Mouse (Mus musculus): ENCODE results near the gene Pak2. TPM values are rescaled to one million over a fixed set of nuclear protein-coding genes. Genes with fewer than 3 reads are reported as not detected.
A peak's percentile ranks its signal among the peaks of the same experiment; 100 is the strongest.

The Pak2 gene
- polyA plus RNA-seq (2012; rRNA removed), result 6.9 and 7.3 TPM in 2 replicates

DNA sequence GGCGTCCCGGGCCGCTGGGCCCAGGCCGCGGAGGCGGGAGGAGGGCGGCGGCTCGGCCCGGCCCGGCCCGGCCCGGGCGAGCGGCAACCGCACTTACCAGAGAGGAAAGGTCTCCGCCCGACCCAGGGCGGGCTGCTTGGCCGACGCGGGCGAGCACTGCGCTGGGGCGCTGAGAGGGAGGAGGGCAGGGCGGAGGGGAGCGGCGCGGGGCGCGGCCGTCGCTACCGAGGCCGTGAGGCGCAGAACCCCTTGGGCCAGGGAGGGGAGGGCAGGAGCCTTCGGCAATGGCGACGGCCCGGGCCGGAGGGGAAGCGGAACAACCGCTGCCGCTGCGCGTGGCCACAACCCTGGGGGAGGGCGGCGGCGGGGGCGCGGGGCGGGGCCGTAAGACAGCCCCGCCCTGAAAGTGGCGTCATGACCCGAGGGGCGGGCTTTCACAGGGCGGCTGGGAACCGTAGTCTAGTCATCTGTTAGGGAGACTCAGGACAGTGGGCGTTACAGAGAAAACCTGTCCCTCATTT, at the start of gene Pak2:
Gene Pak2, minus strand, starts transcription at position 352 of the 521 bp plus-strand sequence.
- Histone ChIP-seq H3K4me3 (ENCODE audit: control insufficient read depth, low read depth, low read length) (peak within 1 kb of the TSS; percentile 98), H3K27ac (ENCODE audit: control insufficient read depth, insufficient read depth, low read depth, low read length) (peak within 1 kb of the TSS; percentile 98), H3K27me3 (ENCODE audit: control insufficient read depth, insufficient read depth, low read length) (no peaks in the 10 kb centered on the region), H3K36me3 (ENCODE audit: control insufficient read depth, insufficient read depth, low read length) (no peaks in the 10 kb centered on the region), H3K4me1 (ENCODE audit: control insufficient read depth, insufficient read depth, low read length) (peaks cover 5% of the 10 kb centered on the region)
- peak; percentile 93 for TF ChIP-seq POLR2A (IDR thresholded peaks at IDR 0.05; ENCODE audit: control insufficient read depth, low read depth, low read length)
- no peak for TF ChIP-seq CTCF (IDR thresholded peaks at IDR 0.05; ENCODE audit: control insufficient read depth, insufficient read depth, insufficient replicate concordance, low read depth, low read length)

- TF ChIP-seq POLR2A (IDR thresholded peaks at IDR 0.05; ENCODE audit: control insufficient read depth, low read depth, low read length) (no peak), CTCF (IDR thresholded peaks at IDR 0.05; ENCODE audit: control insufficient read depth, insufficient read depth, insufficient replicate concordance, low read depth, low read length) (no peak)
- no peak overlapping the region for H3K4me3 ChIP-seq (ENCODE audit: control insufficient read depth, low read depth, low read length)
- H3K27ac ChIP-seq (ENCODE audit: control insufficient read depth, insufficient read depth, low read depth, low read length), result no peak overlapping the region
- no peaks in the 10 kb centered on the region for H3K27me3 ChIP-seq (ENCODE audit: control insufficient read depth, insufficient read depth, low read length)
- H3K36me3 ChIP-seq (ENCODE audit: control insufficient read depth, insufficient read depth, low read length), result no peaks in the 10 kb centered on the region
- H3K4me1 ChIP-seq (ENCODE audit: control insufficient read depth, insufficient read depth, low read length), result peaks cover 12% of the 10 kb centered on the region
Observed at GRCm38 (mm10) chr16:32127046-32127445, 47.9 kb upstream of the Pak2 start.

GRCm38 (mm10) chr16:32125364-32125763, 46.2 kb upstream of the Pak2 start:
- TF ChIP-seq POLR2A (IDR thresholded peaks at IDR 0.05; ENCODE audit: control insufficient read depth, low read depth, low read length) (no peak), CTCF (IDR thresholded peaks at IDR 0.05; ENCODE audit: control insufficient read depth, insufficient read depth, insufficient replicate concordance, low read depth, low read length) (no peak)
- Histone ChIP-seq H3K27ac (ENCODE audit: control insufficient read depth, insufficient read depth, low read depth, low read length) (no peak overlapping the region), H3K27me3 (ENCODE audit: control insufficient read depth, insufficient read depth, low read length) (no peaks in the 10 kb centered on the region), H3K4me1 (ENCODE audit: control insufficient read depth, insufficient read depth, low read length) (peaks cover 10% of the 10 kb centered on the region), H3K4me3 (ENCODE audit: control insufficient read depth, low read depth, low read length) (no peak overlapping the region), H3K36me3 (ENCODE audit: control insufficient read depth, insufficient read depth, low read length) (no peaks in the 10 kb centered on the region)

- TF ChIP-seq POLR2A (IDR thresholded peaks at IDR 0.05; ENCODE audit: control insufficient read depth, low read depth, low read length), result no peak
- TF ChIP-seq CTCF (IDR thresholded peaks at IDR 0.05; ENCODE audit: control insufficient read depth, insufficient read depth, insufficient replicate concordance, low read depth, low read length), result no peak
- no peak overlapping the region for H3K4me3 ChIP-seq (ENCODE audit: control insufficient read depth, low read depth, low read length)
- H3K27me3 ChIP-seq (ENCODE audit: control insufficient read depth, insufficient read depth, low read length), result no peaks in the 10 kb centered on the region
- H3K4me1 ChIP-seq (ENCODE audit: control insufficient read depth, insufficient read depth, low read length), result peaks cover 4% of the 10 kb centered on the region
- H3K27ac ChIP-seq (ENCODE audit: control insufficient read depth, insufficient read depth, low read depth, low read length), result no peak overlapping the region
- H3K36me3 ChIP-seq (ENCODE audit: control insufficient read depth, insufficient read depth, low read length), result no peaks in the 10 kb centered on the region
Observed at GRCm38 (mm10) chr16:32124444-32125335, 45.5 kb upstream of the Pak2 start.

DNA sequence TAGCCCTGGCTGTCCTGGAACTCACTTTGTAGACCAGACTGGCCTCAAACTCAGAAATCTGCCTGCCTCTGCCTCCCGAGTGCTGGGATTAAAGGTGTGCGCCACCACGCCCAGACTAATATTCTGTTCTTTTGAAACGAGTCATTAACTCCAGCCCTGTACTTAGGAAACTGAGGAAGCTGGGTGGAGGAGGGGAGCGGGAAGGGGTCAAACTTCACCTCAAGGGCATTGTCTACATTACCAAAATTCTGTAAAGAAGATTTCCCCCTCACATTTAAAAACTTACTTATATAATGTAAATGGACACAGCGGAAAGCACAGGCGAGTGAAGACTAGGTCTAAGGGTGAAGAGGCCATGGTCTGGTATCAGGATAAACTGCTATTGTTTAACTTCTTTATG, 44.9 kb upstream of the Pak2 start:
- TF ChIP-seq POLR2A (IDR thresholded peaks at IDR 0.05; ENCODE audit: control insufficient read depth, low read depth, low read length), result no peak
- Histone ChIP-seq H3K27ac (ENCODE audit: control insufficient read depth, insufficient read depth, low read depth, low read length) (no peak overlapping the region), H3K4me3 (ENCODE audit: control insufficient read depth, low read depth, low read length) (no peak overlapping the region), H3K4me1 (ENCODE audit: control insufficient read depth, insufficient read depth, low read length) (no peaks in the 10 kb centered on the region), H3K36me3 (ENCODE audit: control insufficient read depth, insufficient read depth, low read length) (no peaks in the 10 kb centered on the region), H3K27me3 (ENCODE audit: control insufficient read depth, insufficient read depth, low read length) (no peaks in the 10 kb centered on the region)

GRCm38 (mm10) chr16:32120454-32120853, 41.3 kb upstream of the Pak2 start:
- no peaks in the 10 kb centered on the region for H3K36me3 ChIP-seq (ENCODE audit: control insufficient read depth, insufficient read depth, low read length)
- H3K4me3 ChIP-seq (ENCODE audit: control insufficient read depth, low read depth, low read length), result no peak overlapping the region
- H3K27ac ChIP-seq (ENCODE audit: control insufficient read depth, insufficient read depth, low read depth, low read length), result no peak overlapping the region
- no peaks in the 10 kb centered on the region for H3K4me1 ChIP-seq (ENCODE audit: control insufficient read depth, insufficient read depth, low read length)
- TF ChIP-seq CTCF (IDR thresholded peaks at IDR 0.05; ENCODE audit: control insufficient read depth, insufficient read depth, insufficient replicate concordance, low read depth, low read length) (peak; percentile 67; the same call in 1 of the 2 replicates), POLR2A (IDR thresholded peaks at IDR 0.05; ENCODE audit: control insufficient read depth, low read depth, low read length) (no peak)
- H3K27me3 ChIP-seq (ENCODE audit: control insufficient read depth, insufficient read depth, low read length), result no peaks in the 10 kb centered on the region

GRCm38 (mm10) chr16:32116186-32116585, 37.0 kb upstream of the Pak2 start:
- no peak overlapping the region for H3K4me3 ChIP-seq (ENCODE audit: control insufficient read depth, low read depth, low read length)
- H3K27me3 ChIP-seq (ENCODE audit: control insufficient read depth, insufficient read depth, low read length), result no peaks in the 10 kb centered on the region
- peaks cover 7% of the 10 kb centered on the region for H3K4me1 ChIP-seq (ENCODE audit: control insufficient read depth, insufficient read depth, low read length)
- no peaks in the 10 kb centered on the region for H3K36me3 ChIP-seq (ENCODE audit: control insufficient read depth, insufficient read depth, low read length)
- H3K27ac ChIP-seq (ENCODE audit: control insufficient read depth, insufficient read depth, low read depth, low read length), result no peak overlapping the region
- TF ChIP-seq CTCF (IDR thresholded peaks at IDR 0.05; ENCODE audit: control insufficient read depth, insufficient read depth, insufficient replicate concordance, low read depth, low read length) (no peak), POLR2A (IDR thresholded peaks at IDR 0.05; ENCODE audit: control insufficient read depth, low read depth, low read length) (no peak)
